Mouse (Mus musculus) forebrain, embryonic 10.5 days (tissue): ENCODE measurements around the gene Gm17124. TPM values are rescaled to one million over a fixed set of nuclear protein-coding genes. Genes with fewer than 3 reads are reported as not detected.
"Not testable (repeated sequence)": the region's sequence is repeated elsewhere in the genome, so short reads cannot be mapped to it uniquely, and the experiment has no call there.

Experiments
- DNase-seq: peaks from one replicate; pipeline ENCODE4 v3.0.0-alpha.2; 2017; ENCODE audit warnings: low spot score; ENCODE audit errors: extremely low spot score
- H3K27ac ChIP-seq: fragments of 300-500 bp; sonication (generic); 2 replicates; pipeline ENCODE4 v1.5.1; 2016; ENCODE audit warnings: mild to moderate bottlenecking
- H3K27me3 ChIP-seq: fragments of 300-500 bp; sonication (generic); 2 replicates; pipeline ENCODE4 v1.6.1; 2016; ENCODE audit warnings: mild to moderate bottlenecking; ENCODE audit not compliant: poor library complexity, severe bottlenecking
- H3K36me3 ChIP-seq: fragments of 300-500 bp; sonication (generic); replicated peaks from 2 replicates; pipeline ENCODE4 v1.6.1; 2016; ENCODE audit warnings: mild to moderate bottlenecking, moderate library complexity
- H3K4me1 ChIP-seq: fragments of 300-500 bp; sonication (generic); 2 replicates; pipeline ENCODE4 v1.6.1; 2016
- H3K4me3 ChIP-seq: fragments of 300-500 bp; sonication (generic); 2 replicates; pipeline ENCODE4 v1.5.1; 2016; ENCODE audit warnings: mild to moderate bottlenecking, moderate library complexity
- H3K9me3 ChIP-seq: fragments of 300-500 bp; sonication (generic); 2 replicates; pipeline ENCODE4 v1.6.1; 2016; ENCODE audit warnings: mild to moderate bottlenecking, moderate library complexity
- WGBS: fragments of 180-500 bp; shearing (Covaris S2); methylation state at CpG from one replicate; pipeline ENCODE4 v1.1.7; 2016; 5-methylcytosine and 5-hydroxymethylcytosine counted together
- microRNA-seq: library from miRNA; unstranded; fragments of <30 nt; microRNA quantifications from one replicate; pipeline ENCODE4, GENCODE M21; 2017
- polyA plus RNA-seq: library from polyadenylated mRNA; unstranded; fragments of >200 nt; fragmentation: Nextera tagmentation; extraction: Ambion mirVana; gene quantifications from 2 replicates; pipeline ENCODE4 v1.2.1, GENCODE M21; 2016

Gm17124 gene
- not detected in 2 replicates for polyA plus RNA-seq

DNA sequence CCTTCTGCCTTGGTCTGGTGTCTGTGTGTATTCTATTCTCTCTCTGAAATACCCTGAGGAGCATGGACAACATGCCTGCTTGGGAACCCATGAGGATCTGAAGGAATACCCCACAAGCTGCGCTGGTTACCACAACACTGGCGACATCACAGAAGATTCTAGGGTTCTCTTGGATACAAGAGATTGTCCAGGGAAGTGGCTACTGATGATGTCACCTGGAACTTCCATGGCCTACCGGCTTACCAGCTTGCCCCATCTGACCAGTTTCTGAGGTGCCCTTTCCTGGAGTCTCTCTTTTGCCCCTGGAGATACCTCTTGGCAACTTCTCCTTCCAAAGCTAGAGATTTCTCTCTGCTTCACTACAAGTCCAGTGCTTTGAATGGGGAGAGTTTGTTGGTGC, at the start of gene Gm17124:
Gm17124 (minus strand) TSS at position 101 of the 400 bp plus-strand sequence.
- DNase-seq, H3K27me3 ChIP-seq, H3K4me1 ChIP-seq, H3K36me3 ChIP-seq, H3K27ac ChIP-seq, H3K9me3 ChIP-seq, H3K4me3 ChIP-seq: not testable (repeated sequence)
- no CpG with 5 or more reads among the region's 3 CpGs for WGBS

DNA sequence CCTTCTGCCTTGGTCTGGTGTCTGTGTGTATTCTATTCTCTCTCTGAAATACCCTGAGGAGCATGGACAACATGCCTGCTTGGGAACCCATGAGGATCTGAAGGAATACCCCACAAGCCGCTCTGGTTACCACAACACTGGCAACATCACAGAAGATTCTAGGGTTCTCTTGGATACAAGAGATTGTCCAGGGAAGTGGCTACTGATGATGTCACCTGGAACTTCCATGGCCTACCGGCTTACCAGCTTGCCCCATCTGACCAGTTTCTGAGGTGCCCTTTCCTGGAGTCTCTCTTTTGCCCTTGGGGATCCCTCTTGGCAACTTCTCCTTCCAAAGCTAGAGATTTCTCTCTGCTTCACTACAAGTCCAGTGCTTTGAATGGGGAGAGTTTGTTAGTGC, 42.1 kb upstream of the Gm17124 start, which contains the start of gene Gm3633:
Gm3633 (minus strand) TSS at position 101 of the 400 bp plus-strand sequence.
- DNase-seq, H3K36me3 ChIP-seq, H3K27ac ChIP-seq, H3K27me3 ChIP-seq, H3K9me3 ChIP-seq, H3K4me1 ChIP-seq, H3K4me3 ChIP-seq: not testable (repeated sequence)
- WGBS = 100% methylated on average over 1 of the region's 2 CpGs

Small RNA genes lying within 50 kb of the gene (microRNA-seq; reads per million reads assigned to microRNA genes)
- gene Gm23620 (not detected), gene Gm25228 (not detected)

Other genes starting within 250 kb of the Gm17124 start
- not detected in 2 replicates for gene Gm8005, start 160.2 kb downstream of the Gm17124 start, polyA plus RNA-seq
- not detected in 2 replicates for gene Gm8011, start 136.0 kb downstream of the Gm17124 start, polyA plus RNA-seq
- not detected in 2 replicates for gene Gm8020, start 97.5 kb downstream of the Gm17124 start, polyA plus RNA-seq
- not detected in 2 replicates for gene Gm8024, start 75.6 kb downstream of the Gm17124 start, polyA plus RNA-seq
- gene Gm3633, start 42.0 kb upstream of the Gm17124 start, polyA plus RNA-seq = not detected in 2 replicates
- gene Gm10378, start 56.1 kb upstream of the Gm17124 start, polyA plus RNA-seq = not detected in 2 replicates
- gene Gm3015, start 168.9 kb upstream of the Gm17124 start, polyA plus RNA-seq = not detected in 2 replicates
- gene Gm10377, start 198.1 kb upstream of the Gm17124 start, polyA plus RNA-seq = not detected in 2 replicates